Mouse (Mus musculus) gastrocnemius, adult 18-20 months (tissue): ENCODE data around the gene Abhd2. TPM values are rescaled to one million over a fixed set of nuclear protein-coding genes. Genes with fewer than 3 reads are reported as not detected.

Experiments
- DNase-seq: peaks from one replicate; pipeline ENCODE4 v3.0.0; 2021; ENCODE audit warnings: low spot score
- total RNA-seq, 2 experiments: library from RNA; stranded (reverse); gene quantifications; 2 replicates each; pipeline ENCODE4 v1.2.3; 2021

The Abhd2 gene
- total RNA-seq, 2 experiments from 2014 or later = 3.8 to 4.7 TPM

- DNase-seq = no peak
Measured at GRCm38 (mm10) chr7:79374017-79374416, 101.0 kb downstream of the Abhd2 start.

- DNase-seq = no peak
Measured at GRCm38 (mm10) chr7:79375594-79375993, 102.6 kb downstream of the Abhd2 start.

GRCm38 (mm10) chr7:79376516-79377275 lies 103.7 kb downstream of the Abhd2 start:
- DNase-seq = no peak

- DNase-seq = no peak
Measured at GRCm38 (mm10) chr7:79386422-79387133, 113.6 kb downstream of the Abhd2 start, which contains the start of gene Rlbp1. TSS of gene Rlbp1 (minus strand) at chr7:79387048.

- DNase-seq = no peak
Measured at GRCm38 (mm10) chr7:79387140-79387539, 114.1 kb downstream of the Abhd2 start.

- DNase-seq = no peak
Measured at GRCm38 (mm10) chr7:79387991-79388390, 115.0 kb downstream of the Abhd2 start.

- no peak for DNase-seq
Measured at GRCm38 (mm10) chr7:79388671-79389206, 115.7 kb downstream of the Abhd2 start.

- no peak for DNase-seq
Measured at GRCm38 (mm10) chr7:79390141-79390708, 117.2 kb downstream of the Abhd2 start.

- DNase-seq = no peak
Measured at GRCm38 (mm10) chr7:79391471-79391870, 118.5 kb downstream of the Abhd2 start.

GRCm38 (mm10) chr7:79391883-79392649 lies 119.1 kb downstream of the Abhd2 start, which contains the start of gene Fanci:
TSS of gene Fanci (plus strand) at chr7:79391929.
- peak; percentile 94 for DNase-seq

- DNase-seq = no peak
Measured at GRCm38 (mm10) chr7:79392860-79393513, 120.0 kb downstream of the Abhd2 start.

GRCm38 (mm10) chr7:79393924-79394323 lies 120.9 kb downstream of the Abhd2 start:
- no peak for DNase-seq

GRCm38 (mm10) chr7:79394666-79395065 lies 121.7 kb downstream of the Abhd2 start:
- DNase-seq = no peak

GRCm38 (mm10) chr7:79395186-79395585 lies 122.2 kb downstream of the Abhd2 start:
- no peak for DNase-seq

- DNase-seq = no peak
Measured at GRCm38 (mm10) chr7:79397446-79397963, 124.5 kb downstream of the Abhd2 start.

GRCm38 (mm10) chr7:79398426-79398825 lies 125.4 kb downstream of the Abhd2 start:
- DNase-seq = no peak

GRCm38 (mm10) chr7:79398971-79399370 lies 126.0 kb downstream of the Abhd2 start:
- no peak for DNase-seq

- DNase-seq = no peak
Measured at GRCm38 (mm10) chr7:79400296-79400695, 127.3 kb downstream of the Abhd2 start.

- no peak for DNase-seq
Measured at GRCm38 (mm10) chr7:79414449-79415375, 141.7 kb downstream of the Abhd2 start.
